Mouse (Mus musculus): ENCODE results near the gene Cracr2b.

DNA sequence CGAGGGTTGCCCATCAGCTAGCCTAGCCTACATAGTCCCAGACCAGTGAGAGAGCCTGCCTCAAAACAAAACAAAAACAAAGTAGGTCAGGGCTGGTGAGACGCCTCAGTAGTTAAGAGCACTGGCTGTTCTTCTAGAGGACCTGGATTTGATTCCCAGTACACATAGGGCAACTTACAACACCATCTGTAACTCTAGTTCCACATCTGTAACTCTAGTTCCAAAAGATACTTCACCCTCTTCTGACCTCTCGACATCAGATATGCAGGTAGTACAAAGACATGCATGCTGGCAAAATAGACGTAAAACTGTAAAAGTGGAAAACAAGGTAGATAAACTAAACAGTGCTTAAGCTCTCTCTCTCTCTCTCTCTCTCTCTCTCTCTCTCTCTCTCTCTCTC lies 37.1 kb upstream of the Cracr2b start:
- TF ChIP-seq CTCF (IDR thresholded peaks at IDR 0.05; ENCODE audit: low read depth, low read length) (no peak), POLR2A (IDR thresholded peaks at IDR 0.05; ENCODE audit: extremely low read depth, insufficient read depth, low read length) (no peak)
